Mouse (Mus musculus) mesoderm, embryonic 11.5 days (tissue): Measurements from ENCODE around the gene 4931406P16Rik.
A peak's percentile ranks its signal among the peaks of the same experiment; 100 is the strongest.

Source experiments
- DNase-seq: peaks from one replicate; pipeline ENCODE4 v3.0.0-alpha.2; 2012; ENCODE audit warnings: low read depth, low spot score

4931406P16Rik gene

GRCm38 (mm10) chr7:34250738-34251137, 62.6 kb downstream of the 4931406P16Rik start, which contains the start of gene Gm6096:
TSS of gene Gm6096 (plus strand) at chr7:34251038.
- DNase-seq, result no peak

GRCm38 (mm10) chr7:34246870-34247499, 66.4 kb downstream of the 4931406P16Rik start:
- no peak for DNase-seq

GRCm38 (mm10) chr7:34242176-34242575, 71.2 kb downstream of the 4931406P16Rik start:
- DNase-seq, result no peak

GRCm38 (mm10) chr7:34238086-34238485, 75.3 kb downstream of the 4931406P16Rik start:
- DNase-seq, result no peak

- DNase-seq, result no peak
These were observed 77.7 kb downstream of the 4931406P16Rik start for GRCm38 (mm10) chr7:34235602-34236001.

GRCm38 (mm10) chr7:34234610-34235561, 78.5 kb downstream of the 4931406P16Rik start:
- no peak for DNase-seq

GRCm38 (mm10) chr7:34233909-34234609, 79.3 kb downstream of the 4931406P16Rik start:
- DNase-seq, result peak; percentile 99

- DNase-seq, result no peak
These were observed 80.3 kb downstream of the 4931406P16Rik start for GRCm38 (mm10) chr7:34232785-34233725.

- DNase-seq, result peak; percentile 90
These were observed 83.2 kb downstream of the 4931406P16Rik start, which contains the start of gene Gpi1 for GRCm38 (mm10) chr7:34230116-34230515. TSS of gene Gpi1 (minus strand) at chr7:34230336.

GRCm38 (mm10) chr7:34229691-34230111, 83.7 kb downstream of the 4931406P16Rik start:
- DNase-seq, result peak; percentile 55

- DNase-seq, result peak; percentile 10
These were observed 84.2 kb downstream of the 4931406P16Rik start for GRCm38 (mm10) chr7:34229153-34229552.

- DNase-seq, result no peak
These were observed 84.7 kb downstream of the 4931406P16Rik start for GRCm38 (mm10) chr7:34228641-34229040.

GRCm38 (mm10) chr7:34226846-34227245, 86.5 kb downstream of the 4931406P16Rik start:
- no peak for DNase-seq

- no peak for DNase-seq
These were observed 87.3 kb downstream of the 4931406P16Rik start for GRCm38 (mm10) chr7:34226086-34226485.

GRCm38 (mm10) chr7:34224308-34224707, 89.0 kb downstream of the 4931406P16Rik start:
- no peak for DNase-seq

- DNase-seq, result no peak
These were observed 91.0 kb downstream of the 4931406P16Rik start for GRCm38 (mm10) chr7:34222340-34222739.

- DNase-seq, result no peak
These were observed 91.6 kb downstream of the 4931406P16Rik start for GRCm38 (mm10) chr7:34221594-34222250.

- no peak for DNase-seq
These were observed 94.9 kb downstream of the 4931406P16Rik start for GRCm38 (mm10) chr7:34218496-34218895.

- DNase-seq, result no peak
These were observed 96.9 kb downstream of the 4931406P16Rik start for GRCm38 (mm10) chr7:34216474-34216873.

- DNase-seq, result no peak
These were observed 97.9 kb downstream of the 4931406P16Rik start for GRCm38 (mm10) chr7:34215481-34215880.
